Mouse (Mus musculus) urinary bladder, postnatal 4 days (tissue): Measurements from ENCODE around the gene Olfr1232.

Experiments
- DNase-seq, 2 experiments: peaks; one replicate each; pipeline ENCODE4 v3.0.0; 2021 to 2022; ENCODE audit warnings: low spot score in 2 of 2

Gene Olfr1232

DNA sequence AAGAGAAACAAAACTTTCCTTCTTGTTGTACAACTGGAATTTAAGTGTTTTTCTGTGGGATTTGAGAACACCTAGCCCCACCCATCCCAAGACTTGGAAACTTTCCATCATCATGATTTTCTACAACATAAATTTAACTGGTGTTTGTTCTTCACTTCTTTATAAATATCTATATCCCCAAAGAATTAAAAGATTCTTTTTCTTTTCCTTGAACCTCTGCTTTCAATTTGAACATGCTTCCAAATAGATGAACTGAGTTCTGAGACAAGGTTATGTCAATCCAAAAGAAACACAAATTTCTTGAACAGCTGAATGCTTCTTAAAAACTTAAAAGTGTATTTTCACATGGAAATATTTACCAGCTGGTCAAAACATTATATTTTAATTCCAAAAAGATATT, at the start of gene Olfr1232:
Gene Olfr1232 (minus strand): TSS at position 101 of the 400 bp plus-strand sequence.
- DNase-seq, result no peak

GRCm38 (mm10) chr2:89364765-89365164, 35.3 kb upstream of the Olfr1232 start, which contains the start of gene Olfr1234:
Olfr1234 (minus strand) TSS chr2:89364865.
- no peak for DNase-seq

- DNase-seq, result no peak
Observed at GRCm38 (mm10) chr2:89342298-89342697, 12.8 kb upstream of the Olfr1232 start, which contains the start of gene Olfr1233. Olfr1233 (minus strand) TSS chr2:89342398.

DNA sequence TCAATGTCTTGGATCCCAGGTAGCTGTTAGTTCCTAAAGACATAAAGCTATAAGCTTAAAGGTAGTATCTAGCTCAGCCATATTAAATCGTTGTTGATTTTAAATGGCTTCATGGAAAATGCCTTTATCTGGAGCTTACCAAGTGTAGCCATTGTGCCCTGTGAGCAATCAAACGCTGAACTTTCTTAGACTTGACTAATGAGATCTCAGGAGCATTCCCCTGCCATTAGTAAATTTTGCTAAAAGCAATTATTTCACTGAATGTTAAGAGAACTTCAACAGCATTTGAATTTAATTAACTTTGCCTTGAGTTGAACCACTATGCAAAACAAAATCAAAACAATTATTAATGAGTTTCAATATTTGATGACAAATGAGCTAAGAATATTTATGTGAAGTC, 22.5 kb downstream of the Olfr1232 start, which contains the start of gene Olfr1231:
Gene Olfr1231 (minus strand): TSS at position 101 of the 400 bp plus-strand sequence.
- no peak for DNase-seq

- no peak for DNase-seq
Observed at GRCm38 (mm10) chr2:89297168-89297567, 32.3 kb downstream of the Olfr1232 start, which contains the start of gene Olfr1230. Olfr1230 (minus strand) TSS chr2:89297268.

GRCm38 (mm10) chr2:89287914-89288313, 41.6 kb downstream of the Olfr1232 start, which contains the start of gene Olfr1229:
Olfr1229 (minus strand) TSS chr2:89288014.
- DNase-seq, result no peak
